Mouse (Mus musculus) heart, embryonic 15.5 days (tissue): ENCODE data around the gene Acadl. TPM values are rescaled to one million over a fixed set of nuclear protein-coding genes. Genes with fewer than 3 reads are reported as not detected.

Experiments
- ATAC-seq: fragments of 200-750 bp; cut with Nextera tagmentation; replicated peaks from 2 replicates; pipeline ENCODE4 v1.8.0; 2017; ENCODE audit warnings: low read depth, moderate TSS enrichment; ENCODE audit not compliant: insufficient number of reproducible peaks, insufficient read depth, low FRiP score
- H3K27ac ChIP-seq: fragments of 300-500 bp; sonication (generic); 2 replicates; pipeline ENCODE4 v1.5.1; 2015; ENCODE audit warnings: mild to moderate bottlenecking, inconsistent platforms
- H3K27me3 ChIP-seq: fragments of 300-500 bp; sonication (generic); 2 replicates; pipeline ENCODE4 v1.6.1; 2015; ENCODE audit warnings: inconsistent platforms
- H3K36me3 ChIP-seq: fragments of 300-500 bp; sonication (generic); 2 replicates; pipeline ENCODE4 v1.6.1; 2015; ENCODE audit warnings: mild to moderate bottlenecking, inconsistent platforms
- H3K4me1 ChIP-seq: fragments of 300-500 bp; sonication (generic); replicated peaks from 2 replicates; pipeline ENCODE4 v1.6.1; 2015; ENCODE audit warnings: inconsistent platforms
- H3K4me2 ChIP-seq: fragments of 300-500 bp; sonication (generic); 2 replicates; pipeline ENCODE4 v1.6.1; 2015; ENCODE audit warnings: inconsistent platforms, mild to moderate bottlenecking, moderate library complexity
- H3K4me3 ChIP-seq: fragments of 300-500 bp; sonication (generic); 2 replicates; pipeline ENCODE4 v1.5.1; 2015; ENCODE audit warnings: mild to moderate bottlenecking, inconsistent platforms
- H3K9ac ChIP-seq: fragments of 300-500 bp; sonication (generic); 2 replicates; pipeline ENCODE4 v1.6.1; 2015; ENCODE audit warnings: mild to moderate bottlenecking, inconsistent platforms
- H3K9me3 ChIP-seq: fragments of 300-500 bp; sonication (generic); replicated peaks from 2 replicates; pipeline ENCODE4 v1.6.1; 2016; ENCODE audit warnings: inconsistent platforms
- WGBS: fragments of 180-500 bp; shearing (Covaris S2); methylation state at CpG from one replicate; pipeline ENCODE4 v1.1.7; 2015; ENCODE audit warnings: mixed read lengths; 5-methylcytosine and 5-hydroxymethylcytosine counted together
- polyA plus RNA-seq: library from polyadenylated mRNA; unstranded; fragments of >200 nt; fragmentation: Nextera tagmentation; extraction: Ambion mirVana; gene quantifications from 2 replicates; pipeline ENCODE4 v1.2.1, GENCODE M21; 2015

Gene Acadl
- polyA plus RNA-seq, 1 experiment from 2014 or later: 795 TPM

- ATAC-seq: no peak
- Histone ChIP-seq H3K4me2 (no peak overlapping the region), H3K9me3 (no peaks in the 10 kb centered on the region), H3K4me3 (no peak overlapping the region), H3K9ac (no peak overlapping the region), H3K27ac (peak overlapping the region; percentile 64), H3K36me3 (peaks cover 53% of the 10 kb centered on the region), H3K4me1 (peaks cover 20% of the 10 kb centered on the region), H3K27me3 (no peaks in the 10 kb centered on the region)
- 67% methylated on average over 1 of the region's 1 CpGs for WGBS
Observed at GRCm38 (mm10) chr1:66839135-66839534, 23.9 kb downstream of the Acadl start.

- no peak overlapping the region for H3K4me3 ChIP-seq
- H3K4me2 ChIP-seq: no peak overlapping the region
- no peaks in the 10 kb centered on the region for H3K27me3 ChIP-seq
- WGBS: 56% methylated on average over 16 of the region's 16 CpGs
- peaks cover 53% of the 10 kb centered on the region for H3K36me3 ChIP-seq
- no peaks in the 10 kb centered on the region for H3K9me3 ChIP-seq
- ATAC-seq: no peak
- peak overlapping the region; percentile 64 for H3K27ac ChIP-seq
- H3K9ac ChIP-seq: no peak overlapping the region
- H3K4me1 ChIP-seq: peaks cover 20% of the 10 kb centered on the region
Observed at GRCm38 (mm10) chr1:66838184-66839042, 24.7 kb downstream of the Acadl start.

DNA sequence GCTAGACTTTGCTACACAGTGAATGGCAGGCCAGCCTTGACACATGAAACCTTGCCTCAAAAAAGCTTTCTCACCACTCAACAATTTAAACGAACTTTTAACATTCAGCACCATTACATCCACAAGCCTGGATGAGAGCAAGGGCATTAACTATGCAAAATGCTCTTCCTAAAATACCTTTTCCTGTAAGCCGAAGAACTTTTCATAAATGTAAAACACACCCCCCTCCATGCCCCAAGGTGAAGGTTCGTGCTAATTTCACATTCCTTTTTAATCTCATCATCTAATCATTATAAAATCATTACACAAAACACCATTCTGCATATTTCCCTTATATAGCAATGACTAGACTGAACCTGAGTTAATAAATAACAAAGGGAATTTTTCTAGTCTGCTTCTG lies 25.9 kb downstream of the Acadl start:
- Histone ChIP-seq H3K4me2 (no peak overlapping the region), H3K27me3 (no peaks in the 10 kb centered on the region), H3K4me3 (no peak overlapping the region), H3K36me3 (peaks cover 46% of the 10 kb centered on the region), H3K9me3 (no peaks in the 10 kb centered on the region), H3K4me1 (peaks cover 20% of the 10 kb centered on the region), H3K27ac (no peak overlapping the region), H3K9ac (no peak overlapping the region)
- ATAC-seq: no peak
- 78% methylated on average over 3 of the region's 3 CpGs for WGBS

GRCm38 (mm10) chr1:66832636-66833165 lies 30.4 kb downstream of the Acadl start:
- Histone ChIP-seq H3K9me3 (no peaks in the 10 kb centered on the region), H3K36me3 (peaks cover 41% of the 10 kb centered on the region), H3K4me2 (no peak overlapping the region), H3K4me3 (no peak overlapping the region), H3K27me3 (no peaks in the 10 kb centered on the region), H3K9ac (no peak overlapping the region), H3K4me1 (no peaks in the 10 kb centered on the region), H3K27ac (no peak overlapping the region)
- no peak for ATAC-seq
- WGBS: 85% methylated on average over 7 of the region's 7 CpGs

DNA sequence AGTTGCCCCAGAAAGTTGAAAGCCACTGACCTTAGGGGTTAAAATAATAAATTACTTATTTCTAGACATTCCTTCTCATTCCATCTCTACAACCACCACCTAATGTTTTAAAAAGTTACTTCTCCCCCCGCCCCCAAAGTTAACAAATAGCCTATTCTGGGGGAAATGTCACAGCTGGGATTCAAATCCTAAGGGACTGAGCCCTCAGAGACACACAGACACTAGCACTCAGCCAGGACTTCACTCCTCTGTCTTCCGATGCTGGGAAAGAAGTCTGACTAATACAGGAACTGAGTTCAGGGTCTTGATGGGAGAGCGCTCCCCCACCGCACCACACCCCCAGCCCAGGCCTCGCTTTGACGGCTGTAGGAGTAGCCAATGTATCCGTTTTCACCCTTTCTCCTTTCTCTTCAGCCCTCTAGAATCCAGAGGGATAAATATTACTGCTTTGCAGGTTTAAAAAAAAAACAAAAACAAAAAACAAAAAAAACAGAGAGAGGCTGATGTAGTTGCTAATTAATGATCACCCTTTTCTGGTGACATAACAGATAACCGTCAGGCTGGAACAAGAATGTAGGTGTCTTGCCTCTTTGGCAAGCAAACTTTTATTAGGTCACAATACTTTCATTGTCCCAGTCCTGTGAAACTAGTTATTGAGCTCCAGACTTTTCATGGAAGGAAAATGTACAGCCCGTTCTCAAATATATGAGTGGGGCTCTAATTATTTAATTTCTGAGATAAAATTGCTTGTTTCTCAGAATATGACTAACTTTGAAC lies 31.1 kb downstream of the Acadl start:
- whole genome bisulfite sequencing: 75% methylated on average over 9 of the region's 9 CpGs
- Histone ChIP-seq H3K4me1 (peaks cover 4% of the 10 kb centered on the region; the same call in 1 of the 2 replicates), H3K4me3 (no peak overlapping the region), H3K4me2 (no peak overlapping the region), H3K9ac (no peak overlapping the region), H3K9me3 (no peaks in the 10 kb centered on the region), H3K27me3 (no peaks in the 10 kb centered on the region), H3K36me3 (peaks cover 38% of the 10 kb centered on the region), H3K27ac (no peak overlapping the region)
- no peak for ATAC-seq

- Histone ChIP-seq H3K9ac (no peak overlapping the region), H3K27ac (no peak overlapping the region), H3K4me1 (peaks cover 6% of the 10 kb centered on the region; the same call in 1 of the 2 replicates), H3K4me2 (no peak overlapping the region), H3K36me3 (peaks cover 24% of the 10 kb centered on the region), H3K4me3 (no peak overlapping the region), H3K9me3 (no peaks in the 10 kb centered on the region), H3K27me3 (no peaks in the 10 kb centered on the region)
- ATAC-seq: no peak
- 78% methylated on average over 9 of the region's 9 CpGs for WGBS
Observed at GRCm38 (mm10) chr1:66829400-66830080, 33.5 kb downstream of the Acadl start.

- peaks cover 7% of the 10 kb centered on the region for H3K4me1 ChIP-seq
Observed at GRCm38 (mm10) chr1:66821966-66822365, 41.1 kb downstream of the Acadl start.

GRCm38 (mm10) chr1:66820241-66820640 lies 42.8 kb downstream of the Acadl start:
- Histone ChIP-seq H3K4me1 (peaks cover 7% of the 10 kb centered on the region), H3K36me3 (no peaks in the 10 kb centered on the region), H3K4me3 (no peak overlapping the region), H3K27me3 (no peaks in the 10 kb centered on the region), H3K27ac (no peak overlapping the region), H3K9me3 (no peaks in the 10 kb centered on the region), H3K4me2 (no peak overlapping the region), H3K9ac (no peak overlapping the region)
- no peak for ATAC-seq
- 8% methylated on average over 7 of the region's 7 CpGs for WGBS

More at GRCm38 (mm10) chr1:66821966-66822365, 41.1 kb downstream of the Acadl start:
- no peaks in the 10 kb centered on the region for H3K9me3 ChIP-seq
- WGBS: 83% methylated on average over 9 of the region's 9 CpGs
- H3K36me3 ChIP-seq: peaks cover 4% of the 10 kb centered on the region; the same call in 1 of the 2 replicates
- ATAC-seq: no peak
- H3K27me3 ChIP-seq: no peaks in the 10 kb centered on the region
- no peak overlapping the region for H3K4me2 ChIP-seq
- no peak overlapping the region for H3K9ac ChIP-seq
- H3K27ac ChIP-seq: no peak overlapping the region
- H3K4me3 ChIP-seq: no peak overlapping the region

GRCm38 (mm10) chr1:66817865-66818315 lies 45.2 kb downstream of the Acadl start:
- Histone ChIP-seq H3K36me3 (no peaks in the 10 kb centered on the region), H3K9me3 (no peaks in the 10 kb centered on the region), H3K9ac (peak overlapping the region; percentile 96), H3K4me2 (peak overlapping the region; percentile 77), H3K4me1 (peaks cover 16% of the 10 kb centered on the region), H3K27ac (peak overlapping the region; percentile 99), H3K4me3 (peak overlapping the region; percentile 94), H3K27me3 (no peaks in the 10 kb centered on the region)
- peak; percentile 32 for ATAC-seq
- WGBS: under 1% methylated on average over 20 of the region's 20 CpGs

GRCm38 (mm10) chr1:66817453-66817839 lies 45.6 kb downstream of the Acadl start, which contains the start of gene Kansl1l:
TSS of gene Kansl1l (minus strand) at chr1:66817562.
- Histone ChIP-seq H3K36me3 (no peaks in the 10 kb centered on the region), H3K9ac (peak within 1 kb of the TSS; percentile 96), H3K4me3 (peak within 1 kb of the TSS; percentile 94), H3K4me1 (peaks cover 16% of the 10 kb centered on the region), H3K9me3 (no peaks in the 10 kb centered on the region), H3K27ac (peak within 1 kb of the TSS; percentile 99), H3K27me3 (no peaks in the 10 kb centered on the region), H3K4me2 (peak within 1 kb of the TSS; percentile 77)
- ATAC-seq: peak; percentile 89
- under 1% methylated on average over 38 of the region's 56 CpGs for WGBS
